Mouse (Mus musculus): ENCODE measurements around the gene Olfr629. TPM values are rescaled to one million over a fixed set of nuclear protein-coding genes. Genes with fewer than 3 reads are reported as not detected.
"Not testable (repeated sequence)": the region's sequence is repeated elsewhere in the genome, so short reads cannot be mapped to it uniquely, and the experiment has no call there.

Gene Olfr629
- total RNA-seq (2014; fragmentation: Nextera tagmentation) (not detected in 2 replicates), total RNA-seq (2017) (not detected in 2 replicates)

DNA sequence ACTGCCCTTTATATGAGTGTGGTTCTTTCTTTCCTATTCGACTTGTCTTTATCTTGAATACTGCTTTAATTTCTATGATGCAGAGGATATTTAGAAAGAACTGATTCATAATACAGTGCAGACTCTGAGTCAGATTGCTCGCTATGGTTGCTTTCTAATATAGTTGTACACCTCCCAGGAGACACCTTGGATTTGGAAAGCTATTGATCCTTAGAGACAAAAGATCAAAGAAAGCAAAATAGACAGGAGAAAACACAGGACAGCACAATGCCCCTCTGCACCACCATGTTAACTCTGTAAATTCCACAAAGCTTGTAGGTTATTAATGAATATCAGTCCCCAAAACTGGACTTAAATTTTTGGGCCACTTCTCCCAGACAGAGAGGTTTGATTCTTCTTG is at the start of gene Olfr629:
Gene Olfr629 (minus strand): TSS at position 101 of the 400 bp plus-strand sequence.
- ATAC-seq (replicated peaks; ENCODE audit: poor library complexity, severe bottlenecking), result no peak

- peak; percentile 83 for ATAC-seq (replicated peaks; ENCODE audit: poor library complexity, severe bottlenecking)
Measured at GRCm38 (mm10) chr7:103792669-103793388, 48.1 kb upstream of the Olfr629 start.

- ATAC-seq (replicated peaks; ENCODE audit: poor library complexity, severe bottlenecking), result no peak
Measured at GRCm38 (mm10) chr7:103791721-103792120, 47.0 kb upstream of the Olfr629 start, which contains the start of gene Olfr67. Gene Olfr67, minus strand, starts transcription at chr7:103791821.

GRCm38 (mm10) chr7:103779598-103779997 is 34.9 kb upstream of the Olfr629 start, which contains the start of gene Olfr68:
Gene Olfr68, minus strand, starts transcription at chr7:103779698.
- ATAC-seq (replicated peaks; ENCODE audit: poor library complexity, severe bottlenecking), result no peak

DNA sequence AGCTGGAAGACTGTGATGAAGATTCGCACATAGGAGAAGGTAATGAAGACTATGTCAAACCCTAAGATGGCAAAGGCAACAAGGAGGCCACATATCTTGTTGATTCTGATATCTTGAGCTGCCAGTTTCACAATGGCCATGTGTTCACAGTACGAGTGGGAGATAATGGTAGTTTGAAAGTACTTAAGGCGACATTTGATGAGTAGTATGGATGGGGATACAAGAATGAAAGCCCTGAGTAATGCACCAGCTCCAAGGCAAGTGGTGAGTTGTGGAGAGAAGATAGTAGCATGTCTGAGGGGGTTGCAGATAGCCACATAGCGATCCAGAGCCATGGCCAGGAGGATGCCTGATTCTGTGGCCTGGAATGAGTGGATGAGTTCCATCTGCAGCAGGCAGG is 32.9 kb upstream of the Olfr629 start:
- ATAC-seq (replicated peaks; ENCODE audit: poor library complexity, severe bottlenecking), result not testable (repeated sequence)

GRCm38 (mm10) chr7:103771494-103771893 is 26.8 kb upstream of the Olfr629 start, which contains the start of gene Olfr69:
Gene Olfr69, minus strand, starts transcription at chr7:103771594.
- no peak for ATAC-seq (replicated peaks; ENCODE audit: poor library complexity, severe bottlenecking)

GRCm38 (mm10) chr7:103767687-103768086 is 22.9 kb upstream of the Olfr629 start:
- ATAC-seq (replicated peaks; ENCODE audit: poor library complexity, severe bottlenecking), result not testable (repeated sequence)

- not testable (repeated sequence) for ATAC-seq (replicated peaks; ENCODE audit: poor library complexity, severe bottlenecking)
Measured at GRCm38 (mm10) chr7:103762212-103762611, 17.5 kb upstream of the Olfr629 start.

- no peak for ATAC-seq (replicated peaks; ENCODE audit: poor library complexity, severe bottlenecking)
Measured at GRCm38 (mm10) chr7:103757233-103757632, 12.5 kb upstream of the Olfr629 start, which contains the start of gene Olfr630. Gene Olfr630, minus strand, starts transcription at chr7:103757333.

DNA sequence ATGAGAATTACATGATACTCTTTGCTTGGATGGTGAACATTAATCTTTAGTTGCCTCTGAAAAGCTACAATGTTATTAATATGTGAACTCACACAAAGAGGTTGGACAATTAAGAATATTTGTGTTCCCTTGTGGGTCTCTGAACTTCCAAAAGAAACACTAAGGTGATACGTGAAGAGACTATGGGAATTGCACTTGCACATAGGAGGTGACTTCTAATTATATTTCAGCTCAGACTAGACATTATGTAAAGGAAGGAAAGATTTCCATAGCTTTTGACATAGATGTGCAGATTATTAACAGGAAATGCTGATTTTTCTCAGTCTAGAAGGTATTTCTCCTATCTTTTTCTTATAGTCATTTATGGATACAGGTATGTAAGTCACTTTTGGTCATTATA is 14.7 kb downstream of the Olfr629 start, which contains the start of gene Olfr628:
Gene Olfr628 (plus strand): TSS at position 301 of the 400 bp plus-strand sequence.
- no peak for ATAC-seq (replicated peaks; ENCODE audit: poor library complexity, severe bottlenecking)

DNA sequence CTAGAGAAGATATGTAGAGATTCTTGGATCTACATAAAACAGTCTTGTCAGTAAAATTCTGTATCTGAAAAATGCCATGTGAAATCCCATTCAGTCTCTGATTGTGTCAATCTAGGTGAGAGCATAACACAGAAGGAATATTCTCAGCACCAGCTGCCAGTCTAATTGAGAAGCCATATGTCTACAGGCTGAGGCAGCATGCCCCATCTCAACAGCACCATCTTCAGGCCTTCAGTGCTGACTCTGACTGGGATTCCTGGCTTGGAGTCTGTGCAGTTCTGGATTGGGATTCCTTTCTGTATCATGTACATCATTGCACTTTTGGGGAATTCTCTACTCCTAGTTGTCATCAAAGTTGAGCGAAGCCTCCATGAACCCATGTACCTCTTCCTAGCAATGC is 28.3 kb downstream of the Olfr629 start:
- ATAC-seq (replicated peaks; ENCODE audit: poor library complexity, severe bottlenecking), result not testable (repeated sequence)

GRCm38 (mm10) chr7:103714371-103714770 is 30.4 kb downstream of the Olfr629 start, which contains the start of gene Olfr243:
Gene Olfr243, plus strand, starts transcription at chr7:103714671.
- ATAC-seq (replicated peaks; ENCODE audit: poor library complexity, severe bottlenecking), result no peak

GRCm38 (mm10) chr7:103712024-103712423 is 32.7 kb downstream of the Olfr629 start:
- ATAC-seq (replicated peaks; ENCODE audit: poor library complexity, severe bottlenecking), result peak; percentile 68; the same call in 1 of the 2 replicates

GRCm38 (mm10) chr7:103699469-103699868 is 45.3 kb downstream of the Olfr629 start:
- no peak for ATAC-seq (replicated peaks; ENCODE audit: poor library complexity, severe bottlenecking)

Other genes starting within 250 kb of the Olfr629 start
Only the 30 nearest of the 33 such genes appear.
- not detected in 2 replicates for gene Olfr611, start 224.1 kb downstream of the Olfr629 start, total RNA-seq (2014; fragmentation: Nextera tagmentation)
- gene Olfr611, start 224.1 kb downstream of the Olfr629 start, total RNA-seq (2017), result not detected in 2 replicates
- not detected in 2 replicates for gene Olfr612, start 202.2 kb downstream of the Olfr629 start, total RNA-seq (2014; fragmentation: Nextera tagmentation)
- gene Olfr612, start 202.2 kb downstream of the Olfr629 start, total RNA-seq (2017), result not detected in 2 replicates
- not detected in 2 replicates for gene Olfr613, start 196.9 kb downstream of the Olfr629 start, total RNA-seq (2014; fragmentation: Nextera tagmentation)
- not detected in 2 replicates for gene Olfr613, start 196.9 kb downstream of the Olfr629 start, total RNA-seq (2017)
- not detected in 2 replicates for gene Olfr615, start 188.9 kb downstream of the Olfr629 start, total RNA-seq (2014; fragmentation: Nextera tagmentation)
- gene Olfr615, start 188.9 kb downstream of the Olfr629 start, total RNA-seq (2017), result not detected in 2 replicates
- gene Olfr616, start 175.8 kb downstream of the Olfr629 start, total RNA-seq (2014; fragmentation: Nextera tagmentation), result not detected in 2 replicates
- gene Olfr616, start 175.8 kb downstream of the Olfr629 start, total RNA-seq (2017), result not detected in 2 replicates
- not detected in 2 replicates for gene Olfr617, start 171.9 kb downstream of the Olfr629 start, total RNA-seq (2014; fragmentation: Nextera tagmentation)
- not detected in 2 replicates for gene Olfr617, start 171.9 kb downstream of the Olfr629 start, total RNA-seq (2017)
- gene Olfr618, start 154.8 kb downstream of the Olfr629 start, total RNA-seq (2014; fragmentation: Nextera tagmentation), result not detected in 2 replicates
- not detected in 2 replicates for gene Olfr618, start 154.8 kb downstream of the Olfr629 start, total RNA-seq (2017)
- gene Olfr619, start 144.4 kb downstream of the Olfr629 start, total RNA-seq (2014; fragmentation: Nextera tagmentation), result not detected in 2 replicates
- gene Olfr619, start 144.4 kb downstream of the Olfr629 start, total RNA-seq (2017), result not detected in 2 replicates
- not detected in 2 replicates for gene Olfr620, start 132.4 kb downstream of the Olfr629 start, total RNA-seq (2014; fragmentation: Nextera tagmentation)
- gene Olfr620, start 132.4 kb downstream of the Olfr629 start, total RNA-seq (2017), result not detected in 2 replicates
- gene Olfr622, start 102.2 kb downstream of the Olfr629 start, total RNA-seq (2014; fragmentation: Nextera tagmentation), result not detected in 2 replicates
- not detected in 2 replicates for gene Olfr622, start 102.2 kb downstream of the Olfr629 start, total RNA-seq (2017)
- gene Olfr623, start 81.2 kb downstream of the Olfr629 start, total RNA-seq (2014; fragmentation: Nextera tagmentation), result not detected in 2 replicates
- gene Olfr623, start 81.2 kb downstream of the Olfr629 start, total RNA-seq (2017), result not detected in 2 replicates
- not detected in 2 replicates for gene Olfr624, start 73.8 kb downstream of the Olfr629 start, total RNA-seq (2014; fragmentation: Nextera tagmentation)
- not detected in 2 replicates for gene Olfr624, start 73.8 kb downstream of the Olfr629 start, total RNA-seq (2017)
- gene Olfr625-ps1, start 62.2 kb downstream of the Olfr629 start, total RNA-seq (2014; fragmentation: Nextera tagmentation), result not detected in 2 replicates
- gene Olfr625-ps1, start 62.2 kb downstream of the Olfr629 start, total RNA-seq (2017), result not detected in 2 replicates
- gene Olfr243, start 30.3 kb downstream of the Olfr629 start, total RNA-seq (2014; fragmentation: Nextera tagmentation), result not detected in 2 replicates
- not detected in 2 replicates for gene Olfr243, start 30.3 kb downstream of the Olfr629 start, total RNA-seq (2017)
- gene Olfr628, start 14.6 kb downstream of the Olfr629 start, total RNA-seq (2014; fragmentation: Nextera tagmentation), result not detected in 2 replicates
- gene Olfr628, start 14.6 kb downstream of the Olfr629 start, total RNA-seq (2017), result not detected in 2 replicates
- gene Olfr630, start 12.4 kb upstream of the Olfr629 start, total RNA-seq (2014; fragmentation: Nextera tagmentation), result not detected in 2 replicates
- gene Olfr630, start 12.4 kb upstream of the Olfr629 start, total RNA-seq (2017), result not detected in 2 replicates
- gene Olfr69, start 26.7 kb upstream of the Olfr629 start, total RNA-seq (2014; fragmentation: Nextera tagmentation), result not detected in 2 replicates
- not detected in 2 replicates for gene Olfr69, start 26.7 kb upstream of the Olfr629 start, total RNA-seq (2017)
- not detected in 2 replicates for gene Olfr68, start 34.8 kb upstream of the Olfr629 start, total RNA-seq (2014; fragmentation: Nextera tagmentation)
- not detected in 2 replicates for gene Olfr68, start 34.8 kb upstream of the Olfr629 start, total RNA-seq (2017)
- gene Olfr67, start 46.9 kb upstream of the Olfr629 start, total RNA-seq (2014; fragmentation: Nextera tagmentation), result not detected in 2 replicates
- not detected in 2 replicates for gene Olfr67, start 46.9 kb upstream of the Olfr629 start, total RNA-seq (2017)
- not detected in 2 replicates for gene Hbb-bt, start 69.1 kb upstream of the Olfr629 start, total RNA-seq (2014; fragmentation: Nextera tagmentation)
- not detected in 2 replicates for gene Hbb-bt, start 69.1 kb upstream of the Olfr629 start, total RNA-seq (2017)
- gene Hbb-bs, start 83.2 kb upstream of the Olfr629 start, total RNA-seq (2014; fragmentation: Nextera tagmentation), result not detected in 2 replicates
- gene Hbb-bs, start 83.2 kb upstream of the Olfr629 start, total RNA-seq (2017), result 1.6 and 5.2 TPM in 2 replicates
- gene Hbb-bh2, start 95.6 kb upstream of the Olfr629 start, total RNA-seq (2014; fragmentation: Nextera tagmentation), result not detected in 2 replicates
- not detected in 2 replicates for gene Hbb-bh2, start 95.6 kb upstream of the Olfr629 start, total RNA-seq (2017)
- not detected in 2 replicates for gene Hbb-bh1, start 98.2 kb upstream of the Olfr629 start, total RNA-seq (2014; fragmentation: Nextera tagmentation)
- not detected in 2 replicates for gene Hbb-bh1, start 98.2 kb upstream of the Olfr629 start, total RNA-seq (2017)
- gene Hbb-y, start 108.3 kb upstream of the Olfr629 start, total RNA-seq (2014; fragmentation: Nextera tagmentation), result not detected in 2 replicates
- not detected in 2 replicates for gene Hbb-y, start 108.3 kb upstream of the Olfr629 start, total RNA-seq (2017)
- gene Olfr66, start 141.3 kb upstream of the Olfr629 start, total RNA-seq (2014; fragmentation: Nextera tagmentation), result not detected in 2 replicates
- gene Olfr66, start 141.3 kb upstream of the Olfr629 start, total RNA-seq (2017), result not detected in 2 replicates
- gene Olfr64, start 149.5 kb upstream of the Olfr629 start, total RNA-seq (2014; fragmentation: Nextera tagmentation), result not detected in 2 replicates
- not detected in 2 replicates for gene Olfr64, start 149.5 kb upstream of the Olfr629 start, total RNA-seq (2017)
- not detected in 2 replicates for gene Olfr65, start 158.5 kb upstream of the Olfr629 start, total RNA-seq (2014; fragmentation: Nextera tagmentation)
- not detected in 2 replicates for gene Olfr65, start 158.5 kb upstream of the Olfr629 start, total RNA-seq (2017)
- gene Olfr631, start 183.9 kb upstream of the Olfr629 start, total RNA-seq (2014; fragmentation: Nextera tagmentation), result not detected in 2 replicates
- not detected in 2 replicates for gene Olfr631, start 183.9 kb upstream of the Olfr629 start, total RNA-seq (2017)
- gene Olfr632, start 189.4 kb upstream of the Olfr629 start, total RNA-seq (2014; fragmentation: Nextera tagmentation), result not detected in 2 replicates
- gene Olfr632, start 189.4 kb upstream of the Olfr629 start, total RNA-seq (2017), result not detected in 2 replicates
- not detected in 2 replicates for gene Olfr633, start 199.5 kb upstream of the Olfr629 start, total RNA-seq (2014; fragmentation: Nextera tagmentation)
- not detected in 2 replicates for gene Olfr633, start 199.5 kb upstream of the Olfr629 start, total RNA-seq (2017)